ENCODE assay signal across 13 mouse cellular contexts in the genomic region with DNA sequence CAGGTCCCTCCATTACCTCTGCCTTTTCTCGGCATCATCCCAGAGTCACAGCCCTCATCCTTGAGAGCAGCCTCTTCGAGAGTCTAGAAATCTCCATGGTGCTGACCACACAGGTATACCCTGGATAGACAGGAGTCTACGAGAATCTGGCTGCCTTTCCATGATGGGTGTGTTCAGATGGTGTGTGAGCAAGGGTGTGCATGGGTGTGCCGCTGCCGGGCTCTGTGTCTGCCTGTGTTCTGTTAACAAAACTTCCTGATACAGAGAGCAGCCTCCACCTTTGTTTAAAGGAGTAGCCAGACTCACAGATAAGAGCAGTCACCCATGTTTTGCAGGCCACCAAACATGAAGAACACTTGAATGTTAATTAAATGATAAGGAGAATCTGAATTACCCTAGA. TPM values are rescaled to one million over a fixed set of nuclear protein-coding genes. Genes with fewer than 3 reads are reported as not detected.
DNase-seq lines count a peak whose midpoint lies in the region; ATAC-seq and TF ChIP-seq lines count a peak whose summit lies in the region.
"Had no signal": no experiment of that assay in that cellular context is flagged by ENCODE, and none has a peak within 500 bp of the region (broad histone marks: within the 10 kb centered on the region; RNA-seq: fewer than 3 reads in every experiment).

No protein-coding gene starts in this region.

- H3K4me3 ChIP-seq in heart, embryonic 16.5 days (ENCODE audit: low read length) = no peak overlapping the region
- no peak overlapping the region for H3K4me3 ChIP-seq in hindbrain, postnatal 0 days (ENCODE audit: low read length)

- H3K9me3 ChIP-seq in heart, embryonic 16.5 days (replicated peaks; ENCODE audit: control insufficient read depth, low read length) = no peaks in the 10 kb centered on the region
- H3K9me3 ChIP-seq in hindbrain, postnatal 0 days (ENCODE audit: low read length) = no peaks in the 10 kb centered on the region

- H3K9ac ChIP-seq in heart, embryonic 16.5 days (ENCODE audit: low read length) = no peak overlapping the region
- H3K9ac ChIP-seq in hindbrain, postnatal 0 days (replicated peaks; ENCODE audit: low read length) = no peak overlapping the region

- no peaks in the 10 kb centered on the region; the same call in 1 of the 2 replicates for H3K27me3 ChIP-seq in heart, embryonic 16.5 days (ENCODE audit: control insufficient read depth, insufficient read depth, low read length)
- H3K27me3 ChIP-seq in hindbrain, postnatal 0 days (ENCODE audit: insufficient read depth, low read length) = no peaks in the 10 kb centered on the region

- no peak for TF ChIP-seq CTCF in hindbrain, postnatal 0 days (IDR thresholded peaks at IDR 0.05; ENCODE audit: low read depth)

- peak overlapping the region; percentile 89 for H3K4me2 ChIP-seq in heart, embryonic 16.5 days (ENCODE audit: low read depth, low read length)
- H3K4me2 ChIP-seq in hindbrain, postnatal 0 days (ENCODE audit: low read depth, low read length) = no peak overlapping the region

- DNase-seq in kidney, adult 18-20 months = peak; percentile 2
- no peak for DNase-seq in kidney, adult 9 months
- DNase-seq in c-Kit-positive CD71-positive TER-119-negative erythroid progenitor cells, embryonic 14.5 days (ENCODE audit: low read depth) = peak; percentile 52
- DNase-seq in lung, postnatal 10 days = peak; percentile 45
- DNase-seq in layer of hippocampus, adult 18-20 months (ENCODE audit: low spot score in 2 of 2) = no peak
- no peak for DNase-seq in layer of hippocampus, adult 9-10 months (ENCODE audit: low spot score)
- no peak for DNase-seq in hindbrain, postnatal 0 days (ENCODE audit: low spot score)
- DNase-seq: cerebellum, postnatal 25 days; kidney, adult 2 months had no signal

- peaks cover 22% of the 10 kb centered on the region for H3K4me1 ChIP-seq in heart, embryonic 16.5 days (ENCODE audit: control insufficient read depth, insufficient read depth, low read length)
- peaks cover 9% of the 10 kb centered on the region for H3K4me1 ChIP-seq in hindbrain, postnatal 0 days (ENCODE audit: insufficient read depth, low read length)

- 54% methylated on average over 5 of the region's 5 CpGs for WGBS in heart, embryonic 16.5 days
- 84% methylated on average over 5 of the region's 5 CpGs for WGBS in hindbrain, postnatal 0 days

- ATAC-seq in heart, embryonic 16.5 days (replicated peaks; ENCODE audit: extremely low read depth, insufficient read depth, low FRiP score) = no peak
- ATAC-seq in hindbrain, postnatal 0 days = no peak

- 0 out of 2 replicates have a peak, but pooled peaks cover 2% of the 10 kb centered on the region for H3K36me3 ChIP-seq in heart, embryonic 16.5 days (ENCODE audit: control insufficient read depth, insufficient read depth)
- H3K36me3 ChIP-seq in hindbrain, postnatal 0 days (ENCODE audit: insufficient read depth, low read length) = no peaks in the 10 kb centered on the region

- no peak overlapping the region for H3K27ac ChIP-seq in heart, embryonic 16.5 days (ENCODE audit: low read length)
- H3K27ac ChIP-seq in hindbrain, postnatal 0 days = no peak overlapping the region

RNA-seq across cellular contexts. Expression of a gene that starts 2.8 kb away (rescaled TPM):
- 11.6 and 12.8 TPM in 2 replicates for polyA plus RNA-seq in heart, embryonic 16.5 days (2015; fragmentation: Nextera tagmentation; extraction: Ambion mirVana)
- 1 to 10 TPM; 6.1 to 8.3 TPM for total RNA-seq in layer of hippocampus, adult 18-20 months (2021)
- total RNA-seq in hindbrain, postnatal 0 days (2014; rRNA removed) = 7.2 and 11.2 TPM in 2 replicates
- polyA plus RNA-seq in hindbrain, postnatal 0 days (2015; fragmentation: Nextera tagmentation; extraction: Ambion mirVana) = 3.3 and 3.7 TPM in 2 replicates
- total RNA-seq: monocyte, adult 5-6 weeks had no signal

RNA-seq across cellular contexts. Expression of a gene that starts 3.5 kb away (rescaled TPM):
- polyA plus RNA-seq in heart, embryonic 16.5 days (2015; fragmentation: Nextera tagmentation; extraction: Ambion mirVana) = not detected in 2 replicates
- total RNA-seq in layer of hippocampus, adult 18-20 months (2021) = not detected
- not detected in 2 replicates for total RNA-seq in hindbrain, postnatal 0 days (2014; rRNA removed)
- polyA plus RNA-seq in hindbrain, postnatal 0 days (2015; fragmentation: Nextera tagmentation; extraction: Ambion mirVana) = not detected in 2 replicates
- total RNA-seq: adrenal gland, postnatal 4 days; monocyte, adult 5-6 weeks had no signal
- polyA plus RNA-seq: kidney, adult 2 months; limb, embryonic 14.5 days had no signal

RNA-seq across cellular contexts. Expression of a gene that starts 30.0 kb away (rescaled TPM):
- polyA plus RNA-seq in heart, embryonic 16.5 days (2015; fragmentation: Nextera tagmentation; extraction: Ambion mirVana) = 65.1 and 73.7 TPM in 2 replicates
- 10 to 100 TPM; 57.7 to 60.0 TPM for total RNA-seq in layer of hippocampus, adult 18-20 months (2021)
- 155 and 157 TPM in 2 replicates for total RNA-seq in hindbrain, postnatal 0 days (2014; rRNA removed)
- polyA plus RNA-seq in hindbrain, postnatal 0 days (2015; fragmentation: Nextera tagmentation; extraction: Ambion mirVana) = 76.0 and 79.3 TPM in 2 replicates

RNA-seq across cellular contexts. Expression of a gene that starts 43.3 kb away (rescaled TPM):
- polyA plus RNA-seq in heart, embryonic 16.5 days (2015; fragmentation: Nextera tagmentation; extraction: Ambion mirVana) = 0.46 and 0.49 TPM in 2 replicates
- total RNA-seq in layer of hippocampus, adult 18-20 months (2021) = under 1 TPM; 0.36 to 0.47 TPM
- 0.75 and 0.99 TPM in 2 replicates for total RNA-seq in hindbrain, postnatal 0 days (2014; rRNA removed)
- 0.19 and 0.28 TPM in 2 replicates for polyA plus RNA-seq in hindbrain, postnatal 0 days (2015; fragmentation: Nextera tagmentation; extraction: Ambion mirVana)
- total RNA-seq: monocyte, adult 5-6 weeks had no signal

RNA-seq across cellular contexts. Expression of a gene that starts 50.0 kb away (rescaled TPM):
- 7.4 and 7.9 TPM in 2 replicates for polyA plus RNA-seq in heart, embryonic 16.5 days (2015; fragmentation: Nextera tagmentation; extraction: Ambion mirVana)
- total RNA-seq in layer of hippocampus, adult 18-20 months (2021) = 10 to 100 TPM; 70.4 to 73.5 TPM
- total RNA-seq in hindbrain, postnatal 0 days (2014; rRNA removed) = 106 and 112 TPM in 2 replicates
- 12.8 and 14.4 TPM in 2 replicates for polyA plus RNA-seq in hindbrain, postnatal 0 days (2015; fragmentation: Nextera tagmentation; extraction: Ambion mirVana)

Comparison
In these comparisons a context has a peak if more than half of its experiments do, and no peak if none do; other contexts are left out.
1. DNase-seq: peak in kidney, adult 18-20 months (single experiment), c-Kit-positive CD71-positive TER-119-negative erythroid progenitor cells, embryonic 14.5 days (single experiment) and lung, postnatal 10 days (single experiment); none in kidney, adult 9 months (single experiment), layer of hippocampus, adult 18-20 months (0 of 2), layer of hippocampus, adult 9-10 months (single experiment) and hindbrain, postnatal 0 days (single experiment).